Mouse (Mus musculus) kidney, postnatal 0 days (tissue): ENCODE measurements around the gene 1700023F06Rik. TPM values are rescaled to one million over a fixed set of nuclear protein-coding genes. Genes with fewer than 3 reads are reported as not detected.

Experiments used
- ATAC-seq: fragments of 200-750 bp; cut with Nextera tagmentation; replicated peaks from 2 replicates; pipeline ENCODE4 v1.8.0; 2017; ENCODE audit warnings: low read depth, moderate number of reproducible peaks, moderate TSS enrichment, moderate library complexity; ENCODE audit not compliant: low FRiP score
- DNase-seq: peaks from one replicate; pipeline ENCODE4 v3.0.0-alpha.2; 2016; ENCODE audit warnings: low spot score
- H3K27ac ChIP-seq: fragments of 300-500 bp; sonication (generic); 2 replicates; pipeline ENCODE4 v1.5.1; 2014; ENCODE audit warnings: mild to moderate bottlenecking
- H3K27me3 ChIP-seq: fragments of 300-500 bp; sonication (generic); 2 replicates; pipeline ENCODE4 v1.6.1; 2014; ENCODE audit warnings: low read length, mixed read lengths; ENCODE audit not compliant: insufficient read depth
- H3K36me3 ChIP-seq: fragments of 300-500 bp; sonication (generic); 2 replicates; pipeline ENCODE4 v1.6.1; 2014; ENCODE audit warnings: low read length, mixed read lengths; ENCODE audit not compliant: insufficient read depth
- H3K4me1 ChIP-seq: fragments of 300-500 bp; sonication (generic); replicated peaks from 2 replicates; pipeline ENCODE4 v1.6.1; 2014; ENCODE audit warnings: antibody characterized with exemption, low read length, mixed read lengths; ENCODE audit not compliant: insufficient read depth
- H3K4me2 ChIP-seq: fragments of 300-500 bp; sonication (generic); 2 replicates; pipeline ENCODE4 v1.6.1; 2014; ENCODE audit warnings: mild to moderate bottlenecking, low read length, moderate library complexity, mixed read lengths
- H3K4me3 ChIP-seq: fragments of 300-500 bp; sonication (generic); replicated peaks from 2 replicates; pipeline ENCODE4 v1.5.1; 2014; ENCODE audit warnings: low read depth, low read length
- H3K9ac ChIP-seq: fragments of 300-500 bp; sonication (generic); 2 replicates; pipeline ENCODE4 v1.6.1; 2014; ENCODE audit warnings: low read depth, low read length
- H3K9me3 ChIP-seq: fragments of 300-500 bp; sonication (generic); replicated peaks from 2 replicates; pipeline ENCODE4 v1.6.1; 2016; ENCODE audit warnings: low read length, inconsistent platforms, mixed read lengths
- CTCF ChIP-seq: IDR thresholded peaks from 2 replicates; pipeline ENCODE4 v1.5.1; 2016; ENCODE audit warnings: antibody characterized with exemption, low read depth, mild to moderate bottlenecking, moderate library complexity
- WGBS: fragments of 180-500 bp; shearing (Covaris S2); extraction: QIAGEN DNeasy Blood & Tissue Kit; methylation state at CpG from one replicate; pipeline ENCODE4 v1.1.7; 2014; 5-methylcytosine and 5-hydroxymethylcytosine counted together
- polyA plus RNA-seq: library from polyadenylated mRNA; unstranded; fragments of >200 nt; fragmentation: Nextera tagmentation; extraction: Ambion mirVana; gene quantifications from 2 replicates; pipeline ENCODE4 v1.2.1, GENCODE M21; 2015

The 1700023F06Rik gene
- polyA plus RNA-seq, 1 experiment from 2014 or later = 0.37 TPM

DNA sequence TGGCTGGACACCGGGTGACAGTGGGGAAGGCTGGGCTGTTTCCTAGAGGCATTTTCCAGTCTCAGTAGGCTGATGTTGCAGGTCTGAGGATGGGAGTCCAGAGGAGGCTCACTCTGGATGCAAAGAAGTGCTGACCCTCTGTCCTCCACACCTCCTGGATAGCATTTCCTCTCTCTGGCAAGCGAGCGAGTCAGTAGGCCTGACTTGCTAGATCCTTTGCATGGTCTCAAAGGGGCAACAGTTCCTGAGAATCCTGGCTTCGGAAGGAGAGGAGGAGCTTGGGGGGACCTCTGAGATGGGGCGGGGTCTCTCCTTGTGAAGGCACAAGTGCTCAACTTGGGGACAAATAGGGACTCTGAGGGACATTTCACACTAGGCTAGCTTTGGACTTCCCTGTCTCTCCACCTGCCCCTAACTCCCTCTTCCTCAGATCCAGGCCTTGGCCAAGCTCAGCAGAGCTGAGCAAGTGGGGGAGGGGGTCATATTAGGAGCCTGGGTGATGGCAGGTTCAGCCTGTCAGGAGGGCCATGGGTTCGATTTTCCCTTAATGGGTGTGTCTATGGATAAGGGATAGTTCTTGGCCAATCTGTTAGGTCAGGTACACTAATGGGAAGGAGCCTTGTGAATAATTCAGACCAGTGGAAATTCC lies 35.8 kb downstream of the 1700023F06Rik start:
- TF ChIP-seq CTCF = no peak
- no peak for ATAC-seq
- peak overlapping the region; percentile 1; the same call in 1 of the 2 replicates for H3K4me2 ChIP-seq
- H3K27ac ChIP-seq = peak overlapping the region; percentile 52; the same call in 1 of the 2 replicates
- no peaks in the 10 kb centered on the region for H3K27me3 ChIP-seq
- no peaks in the 10 kb centered on the region for H3K36me3 ChIP-seq
- no peaks in the 10 kb centered on the region for H3K9me3 ChIP-seq
- 72% methylated on average over 6 of the region's 6 CpGs for WGBS
- H3K4me3 ChIP-seq = no peak overlapping the region
- no peak for DNase-seq
- H3K4me1 ChIP-seq = 0 out of 2 replicates have a peak, but pooled peaks cover 19% of the 10 kb centered on the region
- H3K9ac ChIP-seq = no peak overlapping the region

DNA sequence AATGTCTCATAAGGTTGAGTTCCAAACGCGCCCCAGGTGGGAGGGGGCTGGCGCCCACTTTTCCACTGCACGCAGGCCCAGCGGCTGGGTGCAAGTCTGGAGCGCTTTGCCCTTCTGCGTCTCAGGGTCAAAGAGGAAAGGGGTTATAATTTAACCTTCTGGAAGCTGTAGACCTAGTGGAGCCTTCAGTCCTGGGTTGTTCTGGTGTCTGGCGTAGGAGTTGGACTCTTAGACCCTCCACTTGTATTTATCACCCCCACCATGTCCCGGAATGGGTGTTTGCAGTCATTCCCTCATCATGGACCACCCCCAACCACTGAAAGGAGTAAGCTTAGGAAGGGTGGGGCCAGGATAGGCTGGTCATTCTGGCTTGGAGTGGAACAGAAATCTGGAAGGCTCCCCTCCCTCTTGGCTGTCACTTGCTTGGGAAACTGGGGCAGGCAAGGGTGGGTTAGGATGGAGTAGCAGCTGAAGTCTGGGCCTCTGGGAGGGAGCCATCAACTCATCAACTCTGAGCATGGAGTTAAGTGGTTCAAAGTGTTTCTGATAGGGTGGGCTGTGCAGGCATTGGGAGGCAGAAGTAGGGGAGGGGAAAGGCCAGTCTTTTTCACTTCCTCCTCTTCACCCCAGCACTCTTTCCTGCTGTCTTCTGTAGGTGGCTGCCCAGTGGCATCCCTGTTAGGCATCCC lies 36.5 kb downstream of the 1700023F06Rik start:
- Histone ChIP-seq H3K36me3 (no peaks in the 10 kb centered on the region), H3K27me3 (no peaks in the 10 kb centered on the region), H3K4me1 (0 out of 2 replicates have a peak, but pooled peaks cover 19% of the 10 kb centered on the region), H3K4me2 (peak overlapping the region; percentile 99), H3K4me3 (peak overlapping the region; percentile 69; the same call in 1 of the 2 replicates), H3K9me3 (no peaks in the 10 kb centered on the region), H3K9ac (no peak overlapping the region), H3K27ac (peak overlapping the region; percentile 52; the same call in 1 of the 2 replicates)
- DNase-seq (no peak), ATAC-seq (peak; percentile 61)
- 43% methylated on average over 9 of the region's 9 CpGs for WGBS
- TF ChIP-seq CTCF = no peak

DNA sequence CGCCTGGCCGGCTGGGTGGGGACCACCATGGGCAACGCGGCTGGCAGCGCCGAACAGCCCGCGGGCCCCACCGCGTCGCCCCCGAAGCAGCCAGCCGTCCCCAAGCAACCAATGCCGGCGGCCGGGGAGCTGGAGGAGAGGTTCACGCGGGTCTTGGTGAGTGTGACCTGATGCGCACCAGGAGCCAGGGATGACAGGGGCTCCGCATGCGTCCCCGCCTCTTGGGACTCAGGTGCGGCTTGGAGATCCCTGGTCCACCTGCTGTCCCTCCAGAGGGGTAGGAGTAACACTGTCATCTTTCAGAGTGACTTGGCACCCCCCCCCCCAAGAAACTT lies 37.1 kb downstream of the 1700023F06Rik start:
- ATAC-seq = 0 out of 2 replicates have a peak, but pooled peaks have one; percentile 4
- H3K27ac ChIP-seq = peak overlapping the region; percentile 52; the same call in 1 of the 2 replicates
- WGBS = 1% methylated on average over 22 of the region's 23 CpGs

DNA sequence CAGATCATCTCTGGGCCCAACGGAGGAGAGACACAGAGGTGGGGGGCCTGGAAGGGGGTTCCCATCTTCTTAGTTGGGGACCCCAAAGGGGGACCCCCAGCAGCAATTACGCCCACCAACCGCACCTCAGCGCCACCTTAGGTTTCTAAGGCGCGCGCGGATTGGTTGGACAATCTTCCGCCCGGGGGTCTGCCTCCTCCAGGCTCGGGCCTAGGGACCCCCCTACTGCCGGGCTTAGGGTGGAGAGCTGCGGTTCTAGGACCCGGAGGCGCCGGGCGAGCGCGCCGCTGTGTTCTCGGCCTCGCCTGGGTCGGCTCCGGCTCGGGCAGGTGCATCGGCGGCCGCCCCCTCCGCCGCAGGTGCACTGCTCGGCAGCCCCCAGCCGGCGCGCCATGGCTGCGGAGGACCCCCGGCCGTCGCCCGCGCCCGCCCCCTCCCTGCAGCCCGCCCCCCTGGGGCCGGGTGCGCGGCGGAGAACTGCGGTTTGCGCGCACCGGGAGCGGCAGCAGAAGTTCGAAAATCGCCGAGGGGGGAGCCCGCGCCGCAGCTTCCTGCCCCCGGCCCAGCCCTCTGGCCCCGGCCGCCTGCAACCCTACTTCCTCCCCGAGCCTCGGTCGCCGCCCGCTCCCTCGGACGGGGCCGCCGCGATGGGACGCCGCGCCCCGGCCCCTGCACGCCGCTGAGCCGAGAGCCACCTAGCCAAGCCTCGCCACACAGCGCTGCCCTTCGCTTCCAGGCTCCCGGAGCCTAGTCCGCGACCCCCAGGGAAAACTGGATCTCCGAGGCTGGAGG lies 37.7 kb downstream of the 1700023F06Rik start, which contains the start of gene Fmnl1:
Fmnl1 (plus strand) TSS at position 614 of the 792 bp plus-strand sequence.
- peak; percentile 34; the same call in 1 of the 2 replicates for ATAC-seq
- 1% methylated on average over 72 of the region's 84 CpGs for WGBS
- peak within 1 kb of the TSS; percentile 71 for H3K9ac ChIP-seq
- peak within 1 kb of the TSS; percentile 69 for H3K4me3 ChIP-seq
- H3K9me3 ChIP-seq = no peaks in the 10 kb centered on the region
- DNase-seq = peak; percentile 33
- H3K4me1 ChIP-seq = 0 out of 2 replicates have a peak, but pooled peaks cover 15% of the 10 kb centered on the region
- no peaks in the 10 kb centered on the region for H3K27me3 ChIP-seq
- peak within 1 kb of the TSS; percentile 99 for H3K4me2 ChIP-seq
- TF ChIP-seq CTCF = no peak
- H3K27ac ChIP-seq = peak within 1 kb of the TSS; percentile 52; the same call in 1 of the 2 replicates
- no peaks in the 10 kb centered on the region for H3K36me3 ChIP-seq

More for the DNA sequence above, 37.1 kb downstream of the 1700023F06Rik start:
- H3K9me3 ChIP-seq = no peaks in the 10 kb centered on the region
- H3K4me1 ChIP-seq = 0 out of 2 replicates have a peak, but pooled peaks cover 19% of the 10 kb centered on the region
- H3K9ac ChIP-seq = peak overlapping the region; percentile 71
- no peaks in the 10 kb centered on the region for H3K36me3 ChIP-seq
- H3K4me3 ChIP-seq = peak overlapping the region; percentile 69
- peak overlapping the region; percentile 99 for H3K4me2 ChIP-seq
- TF ChIP-seq CTCF = no peak
- no peak for DNase-seq
- H3K27me3 ChIP-seq = no peaks in the 10 kb centered on the region

DNA sequence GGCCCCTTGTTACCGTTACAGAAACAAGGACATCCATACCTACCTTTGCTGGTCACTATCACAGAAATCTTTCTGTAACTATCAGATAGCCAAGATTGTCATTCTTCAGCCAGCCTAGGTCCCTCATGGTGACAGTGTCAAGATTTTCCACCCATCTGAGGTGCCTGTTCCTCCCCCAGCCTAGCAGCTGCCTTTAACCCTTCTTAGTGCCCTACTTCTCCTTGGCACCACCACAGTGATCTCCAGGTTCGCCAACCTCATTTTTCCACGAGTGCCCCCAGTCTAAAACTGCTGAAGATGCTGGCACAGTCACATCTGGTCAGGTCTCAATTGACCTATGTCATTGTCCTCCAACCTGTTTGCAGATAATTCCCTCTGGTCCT lies 38.3 kb downstream of the 1700023F06Rik start:
- H3K27me3 ChIP-seq = no peaks in the 10 kb centered on the region
- no peaks in the 10 kb centered on the region for H3K9me3 ChIP-seq
- H3K36me3 ChIP-seq = no peaks in the 10 kb centered on the region
- peak overlapping the region; percentile 69; the same call in 1 of the 2 replicates for H3K4me3 ChIP-seq
- no peak for TF ChIP-seq CTCF
- DNase-seq (no peak), ATAC-seq (no peak)
- peak overlapping the region; percentile 71; the same call in 1 of the 2 replicates for H3K9ac ChIP-seq
- H3K4me1 ChIP-seq = 0 out of 2 replicates have a peak, but pooled peaks cover 14% of the 10 kb centered on the region
- H3K27ac ChIP-seq = no peak overlapping the region
- 39% methylated on average over 3 of the region's 3 CpGs for WGBS
- peak overlapping the region; percentile 99 for H3K4me2 ChIP-seq

DNA sequence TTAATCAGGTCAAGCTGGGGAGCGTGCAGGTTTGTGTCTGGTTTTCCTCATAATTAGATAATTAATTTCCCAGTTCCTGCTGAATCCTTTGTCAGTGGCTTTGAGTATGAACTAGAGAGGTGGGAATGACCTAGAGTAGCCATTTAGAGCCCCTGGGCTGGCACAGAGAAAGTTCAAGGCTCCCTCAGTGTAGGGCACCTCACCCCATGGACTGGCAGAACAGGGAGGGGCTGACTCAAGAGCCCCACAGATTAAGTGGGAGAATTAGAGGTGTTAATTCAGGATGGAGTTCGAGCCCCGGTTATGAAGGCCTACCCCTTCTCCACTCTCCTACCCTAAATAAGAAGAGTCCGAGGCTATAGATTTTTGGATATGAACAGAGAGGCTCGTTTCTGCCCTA lies 38.7 kb downstream of the 1700023F06Rik start:
- no peak for ATAC-seq
- TF ChIP-seq CTCF = no peak
- WGBS = 87% methylated on average over 5 of the region's 5 CpGs

More for the DNA sequence above, 38.7 kb downstream of the 1700023F06Rik start:
- Histone ChIP-seq H3K9me3 (no peaks in the 10 kb centered on the region), H3K4me1 (0 out of 2 replicates have a peak, but pooled peaks cover 10% of the 10 kb centered on the region), H3K27ac (no peak overlapping the region), H3K4me2 (no peak overlapping the region), H3K36me3 (no peaks in the 10 kb centered on the region), H3K27me3 (no peaks in the 10 kb centered on the region), H3K4me3 (no peak overlapping the region), H3K9ac (no peak overlapping the region)
- no peak for DNase-seq
